Mouse (Mus musculus) T-cell, adult 2 months (primary cell): ENCODE measurements around the gene Pknox1.

Source experiments
- DNase-seq: peaks from one replicate; pipeline ENCODE4 v3.0.0; 2022; ENCODE audit warnings: low spot score

The Pknox1 gene

DNA sequence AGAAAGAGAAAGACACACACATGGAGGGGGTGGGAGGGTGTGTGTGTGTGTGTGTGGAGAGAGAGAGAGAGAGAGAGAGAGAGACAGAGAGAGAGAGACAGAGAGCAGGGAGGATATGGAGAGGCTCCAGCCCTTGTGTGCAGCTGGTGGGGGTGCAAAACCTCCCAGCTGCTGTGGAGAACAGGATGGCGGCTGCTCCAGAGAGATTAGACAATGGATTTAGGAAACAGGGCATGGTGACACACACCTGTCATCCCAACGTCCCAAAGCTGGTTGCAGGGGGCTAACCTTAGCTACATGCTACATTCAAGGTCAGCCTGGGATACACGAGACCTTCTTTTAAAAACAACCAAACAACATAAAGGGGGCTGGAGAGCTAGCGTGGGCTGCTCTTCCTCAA lies 8.3 kb upstream of the Pknox1 start:
- DNase-seq = no peak

DNA sequence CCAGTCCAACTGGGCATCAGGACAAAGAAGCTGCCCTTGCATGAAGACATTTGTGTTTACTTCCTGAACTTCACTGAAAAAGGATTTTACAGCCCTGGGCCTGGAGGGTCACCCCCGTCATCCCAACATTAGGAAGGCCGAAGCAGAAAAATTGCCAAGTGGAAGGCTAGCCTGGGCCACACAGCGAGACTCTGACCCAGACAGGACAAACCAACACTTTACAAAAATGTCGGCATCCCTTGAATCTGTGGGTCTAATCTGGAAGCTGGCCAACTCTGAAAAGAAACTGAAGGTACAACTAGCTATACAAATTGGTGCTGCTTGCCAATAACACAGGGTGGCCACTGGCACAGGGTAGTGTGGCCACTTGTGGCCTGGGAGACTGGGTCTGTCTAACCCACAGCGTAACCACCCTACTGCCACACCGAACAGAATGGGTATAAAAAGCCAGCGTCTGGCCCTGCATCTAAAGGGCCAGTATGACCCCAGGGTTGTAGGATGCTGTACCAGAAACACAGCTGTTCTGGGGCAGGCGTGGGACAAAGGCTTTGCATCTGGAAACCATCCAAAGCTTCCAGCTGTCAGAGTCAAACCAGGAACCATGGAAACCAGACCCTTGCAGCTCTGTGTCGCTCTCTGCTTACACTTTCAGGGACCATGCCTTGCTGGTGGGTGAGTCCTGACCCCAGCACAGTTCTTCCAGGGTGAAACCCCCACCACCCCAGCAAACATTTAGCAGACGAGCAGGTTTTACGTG lies 7.2 kb upstream of the Pknox1 start:
- no peak for DNase-seq

DNA sequence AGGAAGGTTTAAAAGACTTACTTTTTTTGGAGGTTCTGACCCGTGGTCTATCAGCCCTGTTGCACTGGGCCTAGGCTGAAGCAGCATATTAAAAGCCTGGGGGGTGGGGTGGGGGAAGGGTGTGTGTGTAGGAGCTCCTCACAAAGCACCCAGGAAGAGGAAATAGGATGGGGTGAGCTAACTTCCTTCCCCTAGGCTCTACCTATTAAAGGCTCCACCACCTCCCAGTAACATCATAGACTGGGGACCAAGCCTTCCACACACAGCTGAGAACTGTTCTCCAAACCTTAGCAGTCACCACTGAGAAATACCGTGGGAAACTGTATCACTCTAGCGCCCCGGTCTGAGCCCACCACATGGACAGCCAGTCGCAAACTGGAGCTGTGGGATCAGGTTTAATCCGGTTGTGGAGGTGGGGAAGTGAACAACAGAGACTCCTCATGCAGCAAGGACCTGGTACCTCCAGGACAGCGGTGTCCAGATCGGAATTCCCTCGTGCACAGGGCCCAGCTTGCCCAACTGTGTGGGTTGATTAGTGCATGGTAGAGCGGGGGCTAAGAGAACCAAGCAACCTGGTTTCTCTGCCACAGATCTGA lies 6.5 kb upstream of the Pknox1 start:
- no peak for DNase-seq

DNA sequence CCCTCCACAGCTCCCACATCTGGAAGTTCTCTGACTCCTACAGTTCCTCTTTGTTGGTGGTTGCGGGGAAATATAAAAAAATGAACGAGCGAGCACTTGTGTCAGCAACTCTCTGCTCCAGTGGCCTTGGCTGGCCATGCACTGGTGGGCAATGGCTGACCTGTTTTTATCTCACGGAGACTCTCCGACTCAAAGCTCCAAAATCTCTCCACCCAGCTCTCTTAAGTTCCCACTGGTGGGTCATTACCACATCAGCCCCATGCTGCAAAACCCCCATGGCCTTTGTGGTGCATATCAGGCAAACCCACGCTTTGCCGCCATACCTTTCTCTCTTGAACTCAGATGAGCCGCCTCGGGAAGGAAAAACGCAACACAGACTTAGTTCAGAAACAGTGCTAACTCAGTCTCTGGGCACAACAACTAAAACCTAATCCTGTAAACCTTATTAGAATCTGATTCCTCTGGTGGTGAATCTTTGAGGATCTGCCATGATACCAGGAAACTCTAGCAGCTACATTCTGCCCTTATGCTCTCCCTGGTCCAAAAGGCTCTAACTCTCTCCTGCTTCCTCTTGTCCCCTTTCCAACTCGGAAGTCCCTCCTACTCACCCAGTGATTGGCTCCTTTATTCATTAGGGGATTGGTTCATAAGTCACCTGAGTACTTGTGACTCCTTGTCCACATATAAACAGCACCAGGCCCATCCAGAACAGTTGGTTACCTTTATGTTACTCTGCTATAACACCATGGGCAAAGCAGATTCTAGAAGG lies 5.3 kb upstream of the Pknox1 start:
- DNase-seq = no peak

DNA sequence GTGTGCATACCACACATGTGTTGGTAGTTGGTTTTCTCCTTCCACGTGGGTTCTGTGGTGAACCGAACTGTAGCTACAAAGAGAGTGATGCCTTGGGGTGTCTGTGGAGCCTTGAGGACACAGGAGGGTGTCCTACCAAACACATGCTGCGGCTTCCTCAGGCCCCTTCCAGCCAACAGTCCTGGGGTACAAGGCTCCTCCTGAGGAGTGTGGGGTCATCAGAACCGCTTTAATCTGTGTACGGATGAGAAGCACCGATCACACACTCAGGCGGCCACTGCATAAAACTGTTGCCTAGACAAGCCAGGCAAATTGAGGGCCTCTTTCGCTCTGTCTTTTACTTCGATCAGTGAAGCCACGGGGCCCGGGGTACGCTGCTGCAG lies 911 bp upstream of the Pknox1 start:
- DNase-seq = peak; percentile 34

DNA sequence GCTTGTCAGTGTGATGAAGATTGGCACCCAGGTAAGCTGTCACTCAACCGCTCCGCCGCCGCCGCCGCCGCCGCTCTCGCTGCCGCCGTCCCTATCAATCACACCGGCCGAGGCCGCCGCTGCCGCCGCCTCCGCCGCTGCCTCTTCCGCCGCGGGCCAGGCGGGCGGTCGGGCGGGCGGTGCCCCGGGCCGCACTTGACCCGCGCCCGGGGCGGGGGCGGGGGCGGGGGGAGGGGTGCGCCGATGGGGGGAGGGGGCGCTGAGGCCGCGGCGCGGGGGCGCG lies 265 bp downstream of the Pknox1 start:
- no peak for DNase-seq

DNA sequence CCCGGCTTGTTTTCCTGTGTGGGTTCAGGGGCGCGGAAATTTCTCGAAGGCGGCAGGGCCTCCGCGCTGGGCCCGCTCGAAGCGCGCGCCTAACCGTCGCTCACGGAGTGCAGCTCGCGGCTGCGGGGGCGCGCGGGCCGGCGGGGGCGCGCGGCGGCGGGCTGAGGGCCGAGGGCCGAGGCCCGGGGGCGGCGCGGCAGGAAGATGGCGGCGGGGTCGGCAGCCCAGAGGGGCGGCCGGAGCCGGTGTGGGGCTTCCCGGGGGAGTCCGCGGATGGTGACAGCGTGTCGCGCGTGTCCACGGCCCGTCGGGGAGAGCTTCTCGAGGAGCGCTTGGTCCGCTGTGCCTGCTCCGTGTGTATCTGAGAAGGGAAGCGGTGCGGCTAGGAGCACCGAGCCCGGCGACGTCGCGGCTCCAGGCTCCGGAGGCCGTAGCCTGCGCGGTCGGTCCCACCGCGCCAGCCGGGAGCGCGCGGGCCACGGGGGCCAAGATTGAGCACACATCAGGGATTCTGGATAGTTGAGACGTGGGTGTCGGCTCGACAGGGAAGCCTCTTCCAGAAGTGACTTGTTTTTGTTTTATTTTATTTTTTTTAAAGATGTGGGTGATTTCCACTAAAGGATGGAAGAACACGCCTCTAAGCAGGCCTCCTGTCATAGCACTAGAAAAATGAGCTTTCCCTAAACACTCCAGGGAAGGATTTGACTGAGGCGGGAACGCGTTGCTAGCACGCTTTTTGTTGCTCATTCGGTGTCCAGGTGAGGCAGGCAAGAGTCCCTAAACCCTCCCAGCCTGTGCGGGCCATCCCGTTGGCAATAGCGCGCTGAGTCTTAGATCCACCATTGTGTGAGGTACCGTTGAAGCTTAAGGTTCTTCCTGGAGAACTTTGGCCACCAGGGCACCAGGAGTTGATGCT lies 865 bp downstream of the Pknox1 start:
- DNase-seq = peak; percentile 70

DNA sequence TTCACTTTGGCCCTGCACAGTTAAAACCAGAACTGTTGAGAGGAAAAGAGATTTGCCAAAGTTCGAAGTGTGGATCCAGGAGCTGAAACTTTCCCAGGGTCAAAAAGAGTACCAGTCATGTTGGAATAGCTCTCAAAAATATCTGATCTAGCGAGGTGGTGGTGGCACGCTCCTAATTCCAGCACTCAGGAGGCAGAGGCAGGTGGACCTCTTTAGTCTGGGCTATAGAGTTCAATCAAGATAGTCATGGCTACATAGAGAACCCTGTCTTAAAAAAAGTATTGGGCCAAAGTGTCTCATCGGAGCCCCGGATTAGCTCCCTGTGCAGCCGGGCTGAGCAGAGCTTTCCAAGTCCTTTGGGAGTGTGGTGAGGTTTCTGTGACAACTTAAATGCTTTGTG lies 1.7 kb downstream of the Pknox1 start:
- DNase-seq = no peak

DNA sequence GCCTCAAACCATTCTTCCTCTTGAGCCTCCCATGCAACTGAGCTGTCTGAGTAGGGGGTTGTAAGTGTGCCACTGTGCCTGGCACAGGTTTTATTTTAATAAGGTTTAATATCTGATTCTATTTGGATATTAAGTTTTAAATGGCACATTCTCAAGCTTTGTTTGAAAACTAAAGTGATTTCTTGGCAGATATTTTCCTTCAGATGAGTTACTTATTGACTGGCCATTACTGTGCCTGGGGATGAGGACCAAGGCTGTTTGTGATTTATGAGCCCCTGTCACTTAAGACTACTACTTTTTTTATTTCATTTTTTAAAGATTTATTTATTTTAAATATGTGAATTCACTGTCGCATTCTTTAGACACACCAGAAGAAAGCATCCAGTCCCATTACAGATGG lies 5.2 kb downstream of the Pknox1 start:
- no peak for DNase-seq

DNA sequence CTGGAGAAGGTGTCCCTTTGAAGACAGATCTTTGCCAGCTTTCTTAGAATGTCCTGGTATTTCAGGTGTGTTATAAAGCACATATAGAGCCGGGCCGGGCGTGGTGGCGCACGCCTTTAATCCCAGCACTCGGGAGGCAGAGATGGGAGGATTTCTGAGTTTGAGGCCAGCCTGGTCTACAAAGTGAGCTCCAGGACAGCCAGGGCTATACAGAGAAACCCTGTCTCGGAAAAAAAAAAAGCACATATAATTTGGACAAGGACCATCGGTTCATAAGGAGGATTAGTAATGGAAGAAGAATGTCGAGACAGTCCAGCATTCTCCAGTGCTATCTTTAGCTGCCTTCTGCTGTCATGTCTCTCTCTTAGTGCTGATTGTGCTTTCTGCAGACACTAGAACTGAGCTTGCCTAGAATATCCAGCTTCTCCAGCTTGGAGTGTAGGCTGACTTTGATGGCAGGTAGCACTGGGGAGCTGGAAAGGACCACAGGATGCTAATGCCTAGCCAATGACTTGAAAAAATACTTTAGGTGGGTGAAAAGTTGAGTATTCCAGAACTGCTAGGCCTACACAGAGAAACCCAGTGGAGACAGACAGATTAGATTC lies 5.9 kb downstream of the Pknox1 start:
- DNase-seq = peak; percentile 18

DNA sequence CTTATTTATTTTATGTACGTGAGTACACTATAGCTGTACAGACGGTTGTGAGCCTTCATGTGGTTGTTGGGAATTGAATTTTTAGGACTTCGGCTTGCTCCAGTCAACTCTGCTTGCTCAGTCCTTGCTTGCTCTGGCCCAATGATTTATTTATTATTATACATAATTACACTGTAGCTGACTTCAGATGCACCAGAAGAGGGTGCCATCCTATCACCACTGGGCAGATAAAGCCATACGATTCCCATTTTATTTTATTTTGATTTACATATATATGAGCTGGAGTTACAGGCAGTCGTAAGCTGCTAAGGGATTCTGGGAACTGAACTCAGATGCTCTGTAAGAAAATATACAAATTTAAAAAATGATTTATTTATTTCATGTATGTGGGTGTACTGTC lies 7.2 kb downstream of the Pknox1 start:
- DNase-seq = no peak

DNA sequence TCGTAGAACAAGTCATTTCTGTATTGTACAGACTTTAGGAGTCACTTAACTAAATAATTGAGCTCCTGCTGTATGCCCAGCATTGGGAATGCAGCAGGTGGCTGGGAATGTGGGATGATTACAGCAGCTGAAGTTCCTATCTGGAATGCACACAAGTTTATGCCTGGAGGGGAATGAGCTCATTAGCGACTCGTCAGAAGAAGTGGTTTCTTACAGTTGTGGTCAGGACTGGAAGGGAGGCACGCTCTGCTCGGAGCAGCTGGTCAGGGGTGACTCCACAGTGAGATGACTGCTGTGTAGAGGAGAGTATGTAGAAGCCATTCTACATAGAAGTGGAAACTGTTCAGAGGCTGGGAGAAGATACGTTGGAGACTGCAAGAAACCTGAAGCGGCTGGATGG lies 10.1 kb downstream of the Pknox1 start:
- no peak for DNase-seq

DNA sequence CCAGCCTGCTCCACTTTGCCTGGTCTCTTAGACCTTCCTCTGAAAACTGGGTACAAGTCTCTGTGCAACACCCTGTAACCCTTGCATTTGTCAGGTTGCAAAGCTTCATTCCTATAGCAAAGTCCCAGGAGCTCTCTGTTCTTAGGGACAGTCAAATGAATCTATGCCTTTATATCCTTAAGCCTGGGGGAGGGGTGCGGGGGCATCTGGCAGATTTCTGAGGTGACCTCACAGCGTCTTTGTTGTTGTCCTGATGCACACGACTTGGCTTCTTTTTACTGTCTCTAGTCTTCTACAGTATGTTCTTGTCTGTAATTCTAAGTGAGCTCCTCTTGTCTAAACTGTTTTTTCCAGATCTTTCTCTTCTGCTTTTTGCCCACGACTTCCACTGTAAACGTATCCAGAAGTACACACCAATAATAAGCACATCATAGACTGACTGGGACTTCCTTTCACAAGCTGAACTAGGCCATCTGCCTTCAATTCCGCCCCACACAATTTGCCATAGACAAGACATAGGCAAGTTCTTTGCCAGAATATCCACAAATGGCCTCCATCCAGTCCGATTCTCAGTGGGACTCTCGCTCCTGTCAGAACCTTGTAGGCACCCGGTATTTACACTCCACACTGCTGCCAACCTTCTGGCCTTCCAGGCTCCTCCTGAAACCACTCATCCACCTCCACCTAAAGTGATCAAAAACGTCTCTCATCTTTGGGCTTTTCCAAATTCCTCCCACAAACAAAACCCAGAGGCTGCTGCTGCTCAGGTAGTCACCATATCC lies 12.1 kb downstream of the Pknox1 start:
- DNase-seq = no peak

DNA sequence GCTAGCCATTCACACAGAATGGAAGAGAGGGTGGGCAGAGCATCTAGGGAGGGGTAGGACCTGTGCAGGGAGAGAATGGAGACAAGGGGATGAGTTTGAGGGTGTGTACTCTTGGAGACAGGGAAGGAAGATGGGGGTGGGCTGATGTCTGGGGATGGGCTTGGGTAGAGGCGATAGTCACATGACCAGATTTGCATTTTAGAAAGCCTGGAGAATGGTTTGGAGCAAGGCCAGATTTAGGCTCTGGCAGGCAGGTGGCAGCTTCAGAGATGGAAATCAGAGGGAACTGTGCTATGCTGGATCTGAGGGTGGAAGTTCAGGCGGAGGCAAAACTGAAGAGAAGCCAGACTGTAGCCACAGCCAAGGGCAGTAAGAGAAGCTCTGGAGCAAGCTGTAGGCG lies 15.8 kb downstream of the Pknox1 start:
- DNase-seq = no peak

DNA sequence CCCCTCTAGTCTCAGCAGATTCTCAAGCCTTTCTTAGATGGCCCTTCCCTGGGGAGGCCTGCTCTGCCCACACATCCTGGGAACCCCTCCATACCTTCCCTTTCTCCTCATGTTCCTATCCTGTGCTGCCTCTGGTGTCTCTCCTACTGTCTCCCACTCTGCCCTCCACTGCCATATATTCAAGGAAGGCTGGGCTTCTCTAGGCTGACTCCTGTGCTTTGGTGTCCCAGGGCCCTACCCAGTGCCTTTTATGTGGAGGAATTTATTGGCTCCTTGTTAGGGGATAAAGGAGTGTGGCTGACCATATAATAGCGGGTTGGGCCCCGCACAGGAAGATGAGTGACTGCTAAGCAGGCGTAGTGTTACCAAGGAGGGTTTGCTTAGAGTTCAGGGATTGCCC lies 18.7 kb downstream of the Pknox1 start:
- no peak for DNase-seq

DNA sequence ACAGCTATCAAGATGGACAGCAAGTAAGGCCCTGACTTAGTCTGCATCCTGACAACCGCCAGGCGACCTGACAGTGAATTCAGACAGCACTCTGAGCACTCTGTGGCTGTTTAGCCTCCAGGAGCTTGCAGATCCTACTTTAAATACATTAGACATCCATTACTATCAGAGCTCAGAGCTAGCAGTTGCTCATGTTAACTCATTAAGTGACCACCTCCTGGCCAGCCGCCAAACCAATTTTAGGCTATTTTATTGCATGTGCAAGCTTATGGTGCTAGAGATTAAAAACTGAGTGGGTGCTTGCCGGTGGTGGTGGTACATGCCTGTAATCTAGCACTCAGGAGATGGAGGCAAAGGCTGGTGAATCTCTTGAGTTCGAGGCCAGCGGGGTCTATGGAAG lies 19.2 kb downstream of the Pknox1 start:
- DNase-seq = no peak

DNA sequence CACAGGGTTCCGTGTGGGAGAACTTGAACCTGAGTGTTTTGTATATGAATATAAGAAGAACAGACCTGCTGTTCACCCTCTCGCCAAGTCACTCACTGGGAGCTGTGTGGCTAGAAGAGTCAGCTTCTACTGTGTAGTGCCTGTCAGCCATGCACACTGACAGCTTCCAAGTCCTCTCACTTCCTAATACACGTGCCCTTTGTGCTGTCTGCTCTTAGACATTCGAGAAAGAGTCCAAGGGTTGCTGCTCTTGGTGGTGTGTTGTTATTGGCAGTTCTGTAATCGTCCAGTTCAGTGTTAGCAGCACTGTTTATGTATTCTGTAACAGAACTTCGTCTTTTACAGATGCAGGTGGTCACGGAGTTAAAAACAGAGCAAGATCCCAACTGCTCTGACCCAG lies 23.6 kb downstream of the Pknox1 start:
- no peak for DNase-seq

DNA sequence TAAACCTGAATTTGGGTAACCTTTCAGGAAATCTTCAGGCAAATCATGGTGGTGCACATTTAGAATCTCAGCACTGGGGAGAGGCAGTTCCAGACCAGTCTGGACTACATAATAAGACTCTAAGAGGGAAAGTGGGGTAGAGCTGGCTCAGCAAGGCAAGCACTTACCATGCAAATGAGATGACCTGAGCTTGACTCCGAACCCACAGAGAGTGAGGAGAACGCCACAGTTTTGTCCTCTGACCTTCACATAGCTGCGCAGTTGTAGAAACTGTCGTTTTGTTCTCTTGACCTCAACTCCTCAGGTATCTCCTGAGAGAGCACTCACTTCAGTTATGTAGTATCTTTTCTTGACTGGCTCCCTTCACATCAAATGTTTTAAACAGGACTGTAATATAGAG lies 24.2 kb downstream of the Pknox1 start:
- DNase-seq = no peak

DNA sequence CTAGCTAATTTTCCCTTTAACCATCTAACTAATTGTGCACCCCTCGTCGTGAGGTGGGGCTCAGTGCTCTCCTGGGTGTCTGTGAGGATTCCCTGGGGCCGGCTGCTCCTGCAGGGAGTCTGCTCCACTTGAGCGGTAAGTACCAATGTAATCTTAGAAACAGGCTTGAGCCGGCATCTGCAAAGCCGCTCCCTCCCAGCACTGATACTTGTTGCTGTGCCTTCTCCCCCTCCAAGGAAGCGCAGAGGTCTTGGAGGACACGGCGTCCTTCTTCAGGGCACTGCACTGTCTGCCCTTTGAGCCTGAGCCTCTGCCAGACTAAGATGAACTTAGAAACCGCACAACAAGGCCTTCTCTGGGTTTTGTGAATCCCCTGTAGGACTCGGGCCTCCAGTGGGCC lies 26.3 kb downstream of the Pknox1 start:
- DNase-seq = no peak

DNA sequence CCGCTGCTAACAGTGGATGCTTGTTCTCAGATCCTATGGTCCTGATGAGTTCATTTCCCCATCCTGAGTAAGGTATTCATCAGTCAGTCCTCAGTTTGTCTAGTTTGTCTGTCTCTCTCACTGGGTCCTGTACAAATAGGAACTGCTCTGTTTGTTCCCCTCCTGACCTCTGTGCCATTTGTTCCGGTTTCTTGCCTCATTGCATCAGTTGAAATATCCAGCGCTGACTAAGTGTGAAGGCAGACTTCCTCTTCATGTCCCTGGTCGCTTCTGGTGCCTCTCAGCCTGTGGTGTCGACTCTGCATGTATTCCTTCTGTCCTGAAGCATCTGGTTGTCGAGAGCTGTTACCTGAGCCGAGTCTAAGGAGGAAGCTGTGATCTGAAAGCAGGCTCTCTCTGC lies 30.1 kb downstream of the Pknox1 start:
- no peak for DNase-seq

DNA sequence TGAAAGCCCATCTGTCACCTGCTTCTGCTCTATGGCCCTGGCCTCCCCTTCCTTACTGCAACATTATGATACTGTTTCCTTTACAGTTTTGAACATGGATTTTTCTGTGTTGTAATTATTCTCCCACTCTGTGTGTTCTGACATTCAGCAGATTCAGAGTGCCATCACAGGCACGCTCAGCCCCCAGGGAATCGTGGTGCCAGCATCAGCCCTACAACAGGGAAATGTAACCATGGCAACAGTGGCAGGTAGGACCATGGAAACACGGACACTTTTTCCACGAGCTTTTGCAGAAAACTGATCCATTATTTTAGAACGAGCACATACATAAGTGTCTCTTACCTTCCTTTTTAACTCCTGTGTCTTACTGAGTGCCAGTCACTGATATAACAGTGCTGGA lies 30.5 kb downstream of the Pknox1 start:
- DNase-seq = no peak
